Mouse (Mus musculus): Measurements from ENCODE around the gene Gm10720. TPM values are rescaled to one million over a fixed set of nuclear protein-coding genes. Genes with fewer than 3 reads are reported as not detected.
"Not testable (repeated sequence)": the region's sequence is repeated elsewhere in the genome, so short reads cannot be mapped to it uniquely, and the experiment has no call there.

Gene Gm10720
- polyA plus RNA-seq, 1 experiment, result not detected

GRCm38 (mm10) chr9:3017108-3017507 lies 1.7 kb downstream of the Gm10720 start, which contains the start of gene Gm10719:
Gm10719 (plus strand) TSS chr9:3017408.
- H3K4me3 ChIP-seq; H3K79me2 ChIP-seq (ENCODE audit: control insufficient read depth, insufficient read depth); H3K36me3 ChIP-seq (ENCODE audit: control insufficient read depth, insufficient read depth); H3ac ChIP-seq (ENCODE audit: control insufficient read depth, insufficient read length); H3K4me2 ChIP-seq (ENCODE audit: low read depth); H3K27me3 ChIP-seq (ENCODE audit: control insufficient read depth, insufficient read depth, insufficient read length): not testable (repeated sequence)

GRCm38 (mm10) chr9:3018944-3019343 lies 3.5 kb downstream of the Gm10720 start:
- not testable (repeated sequence) for H3ac ChIP-seq (ENCODE audit: control insufficient read depth, insufficient read length); H3K79me2 ChIP-seq (ENCODE audit: control insufficient read depth, insufficient read depth); H3K4me2 ChIP-seq (ENCODE audit: low read depth)

GRCm38 (mm10) chr9:3019835-3020727 lies 4.6 kb downstream of the Gm10720 start:
- H3ac ChIP-seq (ENCODE audit: control insufficient read depth, insufficient read length); H3K4me3 ChIP-seq; H3K4me2 ChIP-seq (ENCODE audit: low read depth); H3K79me2 ChIP-seq (ENCODE audit: control insufficient read depth, insufficient read depth); H3K27me3 ChIP-seq (ENCODE audit: control insufficient read depth, insufficient read depth, insufficient read length); H3K36me3 ChIP-seq (ENCODE audit: control insufficient read depth, insufficient read depth): not testable (repeated sequence)

More at GRCm38 (mm10) chr9:3018944-3019343, 3.5 kb downstream of the Gm10720 start:
- not testable (repeated sequence) for H3K27me3 ChIP-seq (ENCODE audit: control insufficient read depth, insufficient read depth, insufficient read length); H3K36me3 ChIP-seq (ENCODE audit: control insufficient read depth, insufficient read depth); H3K4me3 ChIP-seq

GRCm38 (mm10) chr9:3022316-3023008 lies 7.0 kb downstream of the Gm10720 start:
- not testable (repeated sequence) for H3K79me2 ChIP-seq (ENCODE audit: control insufficient read depth, insufficient read depth); H3ac ChIP-seq (ENCODE audit: control insufficient read depth, insufficient read length); H3K27me3 ChIP-seq (ENCODE audit: control insufficient read depth, insufficient read depth, insufficient read length); H3K36me3 ChIP-seq (ENCODE audit: control insufficient read depth, insufficient read depth); H3K4me3 ChIP-seq; H3K4me2 ChIP-seq (ENCODE audit: low read depth)

GRCm38 (mm10) chr9:3023312-3023984 lies 8.0 kb downstream of the Gm10720 start, which contains the start of gene Gm10718:
Gm10718 (plus strand) TSS chr9:3023547.
- not testable (repeated sequence) for H3K27me3 ChIP-seq (ENCODE audit: control insufficient read depth, insufficient read depth, insufficient read length)

GRCm38 (mm10) chr9:3023985-3024648 lies 8.7 kb downstream of the Gm10720 start:
- H3ac ChIP-seq (ENCODE audit: control insufficient read depth, insufficient read length); H3K36me3 ChIP-seq (ENCODE audit: control insufficient read depth, insufficient read depth); H3K27me3 ChIP-seq (ENCODE audit: control insufficient read depth, insufficient read depth, insufficient read length); H3K79me2 ChIP-seq (ENCODE audit: control insufficient read depth, insufficient read depth); H3K4me3 ChIP-seq; H3K4me2 ChIP-seq (ENCODE audit: low read depth): not testable (repeated sequence)

More at GRCm38 (mm10) chr9:3023312-3023984, 8.0 kb downstream of the Gm10720 start, which contains the start of gene Gm10718:
- H3ac ChIP-seq (ENCODE audit: control insufficient read depth, insufficient read length); H3K36me3 ChIP-seq (ENCODE audit: control insufficient read depth, insufficient read depth); H3K4me2 ChIP-seq (ENCODE audit: low read depth); H3K79me2 ChIP-seq (ENCODE audit: control insufficient read depth, insufficient read depth); H3K4me3 ChIP-seq: not testable (repeated sequence)

- not testable (repeated sequence) for H3K27me3 ChIP-seq (ENCODE audit: control insufficient read depth, insufficient read depth, insufficient read length)
Observed at GRCm38 (mm10) chr9:3024912-3025467, 9.5 kb downstream of the Gm10720 start, which contains the start of gene Gm10717. Gm10717 (plus strand) TSS chr9:3025417.

GRCm38 (mm10) chr9:3025653-3026052 lies 10.2 kb downstream of the Gm10720 start:
- H3K4me3 ChIP-seq; H3ac ChIP-seq (ENCODE audit: control insufficient read depth, insufficient read length); H3K4me2 ChIP-seq (ENCODE audit: low read depth); H3K27me3 ChIP-seq (ENCODE audit: control insufficient read depth, insufficient read depth, insufficient read length); H3K79me2 ChIP-seq (ENCODE audit: control insufficient read depth, insufficient read depth); H3K36me3 ChIP-seq (ENCODE audit: control insufficient read depth, insufficient read depth): not testable (repeated sequence)

More at GRCm38 (mm10) chr9:3024912-3025467, 9.5 kb downstream of the Gm10720 start, which contains the start of gene Gm10717:
- not testable (repeated sequence) for H3K4me2 ChIP-seq (ENCODE audit: low read depth); H3K79me2 ChIP-seq (ENCODE audit: control insufficient read depth, insufficient read depth); H3ac ChIP-seq (ENCODE audit: control insufficient read depth, insufficient read length); H3K36me3 ChIP-seq (ENCODE audit: control insufficient read depth, insufficient read depth); H3K4me3 ChIP-seq

- H3K4me2 ChIP-seq (ENCODE audit: low read depth); H3ac ChIP-seq (ENCODE audit: control insufficient read depth, insufficient read length); H3K79me2 ChIP-seq (ENCODE audit: control insufficient read depth, insufficient read depth); H3K36me3 ChIP-seq (ENCODE audit: control insufficient read depth, insufficient read depth); H3K4me3 ChIP-seq; H3K27me3 ChIP-seq (ENCODE audit: control insufficient read depth, insufficient read depth, insufficient read length): not testable (repeated sequence)
Observed at GRCm38 (mm10) chr9:3026136-3026535, 10.7 kb downstream of the Gm10720 start.

GRCm38 (mm10) chr9:3026741-3027140 lies 11.3 kb downstream of the Gm10720 start:
- not testable (repeated sequence) for H3K4me3 ChIP-seq; H3ac ChIP-seq (ENCODE audit: control insufficient read depth, insufficient read length); H3K27me3 ChIP-seq (ENCODE audit: control insufficient read depth, insufficient read depth, insufficient read length); H3K4me2 ChIP-seq (ENCODE audit: low read depth); H3K79me2 ChIP-seq (ENCODE audit: control insufficient read depth, insufficient read depth); H3K36me3 ChIP-seq (ENCODE audit: control insufficient read depth, insufficient read depth)

- not testable (repeated sequence) for H3K4me2 ChIP-seq (ENCODE audit: low read depth); H3K36me3 ChIP-seq (ENCODE audit: control insufficient read depth, insufficient read depth); H3K27me3 ChIP-seq (ENCODE audit: control insufficient read depth, insufficient read depth, insufficient read length)
Observed at GRCm38 (mm10) chr9:3027200-3027599, 11.7 kb downstream of the Gm10720 start.

More at GRCm38 (mm10) chr9:3027200-3027599, 11.7 kb downstream of the Gm10720 start:
- not testable (repeated sequence) for H3K79me2 ChIP-seq (ENCODE audit: control insufficient read depth, insufficient read depth); H3ac ChIP-seq (ENCODE audit: control insufficient read depth, insufficient read length); H3K4me3 ChIP-seq
